Mouse (Mus musculus) limb, embryonic 11.5 days (tissue): Measurements from ENCODE around the gene Hist2h2bb. TPM values are rescaled to one million over a fixed set of nuclear protein-coding genes. Genes with fewer than 3 reads are reported as not detected.
"Not testable (repeated sequence)": the region's sequence is repeated elsewhere in the genome, so short reads cannot be mapped to it uniquely, and the experiment has no call there.

Experiments used
- ATAC-seq: fragments of 200-750 bp; cut with Nextera tagmentation; 2 replicates; pipeline ENCODE4 v1.8.0; 2017; ENCODE audit warnings: low read depth; ENCODE audit not compliant: insufficient number of reproducible peaks, low FRiP score, low TSS enrichment
- DNase-seq: peaks from one replicate; pipeline ENCODE4 v3.0.0-alpha.2; 2015; ENCODE audit warnings: low spot score
- H3K27ac ChIP-seq: fragments of 300-500 bp; sonication (generic); replicated peaks from 2 replicates; pipeline ENCODE4 v1.5.1; 2014; ENCODE audit warnings: low read depth, mild to moderate bottlenecking, low read length
- H3K27me3 ChIP-seq: fragments of 300-500 bp; sonication (generic); 2 replicates; pipeline ENCODE4 v1.6.1; 2014; ENCODE audit warnings: mild to moderate bottlenecking, low read length, mixed read lengths; ENCODE audit not compliant: control insufficient read depth, insufficient read depth
- H3K36me3 ChIP-seq: fragments of 300-500 bp; sonication (generic); 2 replicates; pipeline ENCODE4 v1.6.1; 2014; ENCODE audit warnings: mild to moderate bottlenecking, low read length, moderate library complexity, mixed read lengths; ENCODE audit not compliant: control insufficient read depth, insufficient read depth
- H3K4me1 ChIP-seq: fragments of 300-500 bp; sonication (generic); 2 replicates; pipeline ENCODE4 v1.6.1; 2014; ENCODE audit warnings: low read length, mixed read lengths; ENCODE audit not compliant: control insufficient read depth, insufficient read depth
- H3K4me2 ChIP-seq: fragments of 300-500 bp; sonication (generic); 2 replicates; pipeline ENCODE4 v1.6.1; 2014; ENCODE audit warnings: low read depth, mild to moderate bottlenecking, moderate library complexity; ENCODE audit not compliant: severe bottlenecking
- H3K4me3 ChIP-seq: fragments of 300-500 bp; sonication (generic); 2 replicates; pipeline ENCODE4 v1.5.1; 2014; ENCODE audit warnings: low read depth, low read length
- H3K9ac ChIP-seq: fragments of 300-500 bp; sonication (generic); 2 replicates; pipeline ENCODE4 v1.6.1; 2014; ENCODE audit warnings: mild to moderate bottlenecking, low read length
- H3K9me3 ChIP-seq: fragments of 300-500 bp; sonication (generic); 2 replicates; pipeline ENCODE4 v1.6.1; 2016; ENCODE audit warnings: low read length; ENCODE audit not compliant: control insufficient read depth
- WGBS: fragments of 180-500 bp; shearing (Covaris S2); extraction: QIAGEN DNeasy Blood & Tissue Kit; methylation state at CpG from one replicate; pipeline ENCODE4 v1.1.7; 2014; 5-methylcytosine and 5-hydroxymethylcytosine counted together
- polyA plus RNA-seq: library from polyadenylated mRNA; unstranded; fragments of >200 nt; fragmentation: Nextera tagmentation; extraction: Ambion mirVana; gene quantifications from 2 replicates; pipeline ENCODE4 v1.2.1, GENCODE M21; 2014

The Hist2h2bb gene
- polyA plus RNA-seq, 1 experiment from 2014 or later = 22.3 TPM

GRCm38 (mm10) chr3:96246427-96246856 is 23.1 kb upstream of the Hist2h2bb start, which contains the start of gene Hist2h3c1:
Gene Hist2h3c1 (plus strand): TSS chr3:96246685.
- Histone ChIP-seq H3K27ac (peak within 1 kb of the TSS; percentile 75), H3K4me3 (peak within 1 kb of the TSS; percentile 45), H3K9ac (peak within 1 kb of the TSS; percentile 79), H3K4me1 (peaks cover 29% of the 10 kb centered on the region), H3K4me2 (peak within 1 kb of the TSS; percentile 40)
- peak; percentile 92 for ATAC-seq
- no CpG with 5 or more reads among the region's 47 CpGs for WGBS
- not testable (repeated sequence) for DNase-seq, H3K27me3 ChIP-seq, H3K9me3 ChIP-seq, H3K36me3 ChIP-seq

GRCm38 (mm10) chr3:96247356-96248140 is 22.0 kb upstream of the Hist2h2bb start:
- H3K27me3 ChIP-seq = no peaks in the 10 kb centered on the region
- WGBS = 2% methylated on average over 11 of the region's 11 CpGs
- no peaks in the 10 kb centered on the region for H3K9me3 ChIP-seq
- peak overlapping the region; percentile 79 for H3K9ac ChIP-seq
- no peak for ATAC-seq
- no peaks in the 10 kb centered on the region for H3K36me3 ChIP-seq
- peak overlapping the region; percentile 40 for H3K4me2 ChIP-seq
- peaks cover 29% of the 10 kb centered on the region for H3K4me1 ChIP-seq
- DNase-seq = peak; percentile 56
- peak overlapping the region; percentile 75 for H3K27ac ChIP-seq
- H3K4me3 ChIP-seq = peak overlapping the region; percentile 45

DNA sequence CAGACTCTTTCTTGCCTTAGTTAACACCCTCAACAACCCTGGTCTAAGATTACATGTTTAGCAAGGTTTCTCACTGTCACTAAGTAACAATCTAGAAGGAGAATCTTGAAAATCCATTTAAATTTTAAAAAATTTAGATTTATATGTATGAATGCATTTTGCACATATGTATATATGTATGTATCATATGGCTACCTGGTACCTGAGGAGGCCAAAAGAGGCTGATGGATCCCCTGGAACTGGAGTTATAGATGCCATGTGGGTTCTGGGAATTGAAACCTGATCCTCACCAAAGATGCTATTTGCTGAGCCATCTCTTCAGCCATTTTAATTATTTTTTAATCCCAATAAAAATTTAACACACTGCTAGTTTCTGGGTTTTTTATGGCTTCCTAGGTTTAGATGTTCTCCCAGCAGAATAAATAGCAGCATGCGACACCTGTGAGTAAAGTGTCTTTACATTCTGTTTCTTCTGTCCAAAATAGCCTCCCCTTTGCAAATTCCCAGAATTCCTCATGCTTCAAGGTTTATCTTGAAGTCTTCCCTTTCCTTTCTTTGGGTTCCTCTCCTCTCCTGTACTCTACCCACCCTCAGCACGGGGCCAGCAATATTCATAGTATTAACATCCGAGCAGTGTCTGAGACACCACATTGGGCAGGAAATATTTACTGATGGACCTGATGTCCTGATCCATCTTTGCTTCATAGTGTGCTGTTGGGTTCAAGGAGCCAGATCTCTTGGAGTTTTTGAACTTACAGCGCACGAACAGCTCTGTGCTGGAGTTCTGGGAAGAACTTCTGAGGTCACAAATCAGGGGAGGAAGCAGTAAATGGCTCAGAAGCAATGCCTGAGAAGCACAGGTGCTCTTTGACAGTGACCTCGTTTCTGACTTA is 21.2 kb upstream of the Hist2h2bb start:
- ATAC-seq (no peak), DNase-seq (no peak)
- 41% methylated on average over 6 of the region's 6 CpGs for WGBS
- peak overlapping the region; percentile 18; the same call in 1 of the 2 replicates for H3K9ac ChIP-seq
- H3K27me3 ChIP-seq = no peaks in the 10 kb centered on the region
- peak overlapping the region; percentile 10; the same call in 1 of the 2 replicates for H3K27ac ChIP-seq
- H3K36me3 ChIP-seq = no peaks in the 10 kb centered on the region
- peak overlapping the region; percentile 40; the same call in 1 of the 2 replicates for H3K4me2 ChIP-seq
- peak overlapping the region; percentile 45 for H3K4me3 ChIP-seq
- no peaks in the 10 kb centered on the region for H3K9me3 ChIP-seq
- H3K4me1 ChIP-seq = peaks cover 25% of the 10 kb centered on the region

DNA sequence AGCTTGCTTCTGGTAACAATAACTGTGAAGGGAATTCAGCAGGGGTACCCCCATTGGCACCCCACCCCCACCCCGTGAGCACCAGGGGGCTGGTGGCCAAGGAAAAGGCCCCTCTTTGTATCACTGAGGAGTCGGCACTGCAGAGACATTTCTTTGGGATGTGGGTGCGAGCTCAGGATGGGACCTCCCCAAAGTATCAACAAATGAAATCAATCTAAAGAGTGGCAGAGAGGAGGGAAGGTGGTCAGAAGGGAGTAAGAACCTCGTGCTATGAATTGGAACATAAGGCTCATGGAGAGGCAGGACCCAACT is 20.6 kb upstream of the Hist2h2bb start:
- peak overlapping the region; percentile 10; the same call in 1 of the 2 replicates for H3K27ac ChIP-seq
- ATAC-seq = no peak
- H3K9me3 ChIP-seq = no peaks in the 10 kb centered on the region

DNA sequence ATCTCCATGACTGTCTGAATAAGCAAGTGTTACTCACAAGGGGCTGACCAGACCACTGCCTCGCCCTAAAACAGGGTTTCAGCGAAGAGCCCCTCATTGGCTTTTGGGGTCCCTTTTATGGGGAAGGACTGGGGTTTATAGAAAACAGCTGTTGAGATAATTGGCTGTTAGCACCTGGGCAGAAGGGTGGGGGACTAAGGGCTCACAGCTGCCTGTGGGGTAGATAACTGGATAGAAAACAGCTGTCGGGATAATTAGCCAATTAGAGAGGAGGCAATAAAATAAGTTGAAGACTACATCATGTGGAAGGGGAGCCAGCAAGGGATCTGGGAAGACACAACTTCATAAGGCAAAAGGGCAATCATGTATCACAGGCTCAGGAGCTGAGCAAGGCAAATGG is 18.7 kb upstream of the Hist2h2bb start:
- Histone ChIP-seq H3K4me2 (no peak overlapping the region), H3K4me3 (no peak overlapping the region), H3K36me3 (no peaks in the 10 kb centered on the region), H3K27me3 (no peaks in the 10 kb centered on the region), H3K9me3 (no peaks in the 10 kb centered on the region), H3K4me1 (peaks cover 16% of the 10 kb centered on the region), H3K9ac (no peak overlapping the region), H3K27ac (no peak overlapping the region)
- ATAC-seq (no peak), DNase-seq (peak; percentile 55)
- 17% methylated on average over 3 of the region's 3 CpGs for WGBS

More for the DNA sequence above, 20.6 kb upstream of the Hist2h2bb start:
- Histone ChIP-seq H3K4me3 (0 out of 2 replicates have a peak overlapping the region, but pooled peaks have one; percentile 0), H3K36me3 (no peaks in the 10 kb centered on the region), H3K9ac (peak overlapping the region; percentile 18; the same call in 1 of the 2 replicates), H3K4me2 (peak overlapping the region; percentile 40; the same call in 1 of the 2 replicates), H3K4me1 (peaks cover 18% of the 10 kb centered on the region), H3K27me3 (no peaks in the 10 kb centered on the region)
- WGBS = 42% methylated on average over 4 of the region's 4 CpGs
- DNase-seq = no peak

- Histone ChIP-seq H3K27me3 (no peaks in the 10 kb centered on the region), H3K36me3 (no peaks in the 10 kb centered on the region), H3K9me3 (no peaks in the 10 kb centered on the region), H3K4me1 (peaks cover 16% of the 10 kb centered on the region), H3K9ac (no peak overlapping the region), H3K4me2 (no peak overlapping the region), H3K4me3 (no peak overlapping the region), H3K27ac (no peak overlapping the region)
- no peak for DNase-seq
- WGBS = 80% methylated on average over 3 of the region's 3 CpGs
- no peak for ATAC-seq
These were observed 17.8 kb upstream of the Hist2h2bb start for GRCm38 (mm10) chr3:96251787-96252186.

DNA sequence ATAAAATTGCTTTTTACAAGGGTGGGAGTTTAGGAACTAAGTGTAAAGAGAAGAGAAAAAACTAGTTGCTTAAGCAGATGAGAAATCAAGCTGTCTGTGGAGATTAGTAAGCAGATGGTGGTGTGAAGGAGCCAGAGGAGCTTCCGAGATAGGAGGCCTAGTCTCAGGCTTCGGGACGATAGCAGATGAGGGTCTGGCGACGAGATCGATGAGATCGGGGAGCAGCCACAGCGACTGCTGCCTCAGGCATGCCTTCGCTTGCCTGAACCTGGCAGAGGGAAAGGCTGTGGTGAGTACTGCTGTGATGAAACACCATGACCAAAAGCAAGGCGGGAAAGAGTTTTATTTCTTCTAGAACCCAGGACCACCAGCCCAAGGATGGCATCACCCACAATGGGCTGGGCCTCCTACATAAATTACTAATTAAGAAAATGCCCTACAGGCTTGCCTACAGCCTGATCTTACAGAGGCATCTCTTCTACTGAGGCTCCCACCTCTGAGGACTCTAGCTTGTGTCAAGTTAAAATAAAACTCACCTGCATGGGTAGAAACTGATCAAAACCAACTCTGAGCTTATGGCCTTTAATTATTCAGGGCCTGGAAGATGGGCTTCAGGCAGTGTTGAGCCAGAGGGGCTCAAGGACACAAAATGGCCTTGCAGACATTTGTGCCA is 14.7 kb upstream of the Hist2h2bb start:
- 41% methylated on average over 10 of the region's 10 CpGs for WGBS
- no peak overlapping the region for H3K27ac ChIP-seq
- H3K9me3 ChIP-seq = no peaks in the 10 kb centered on the region
- no peak overlapping the region for H3K4me2 ChIP-seq
- ATAC-seq (no peak), DNase-seq (no peak)
- no peak overlapping the region for H3K4me3 ChIP-seq
- no peaks in the 10 kb centered on the region for H3K36me3 ChIP-seq
- no peaks in the 10 kb centered on the region for H3K27me3 ChIP-seq
- peaks cover 10% of the 10 kb centered on the region for H3K4me1 ChIP-seq
- no peak overlapping the region for H3K9ac ChIP-seq
